9 mouse cellular contexts compared by ENCODE assay signal in the genomic region with DNA sequence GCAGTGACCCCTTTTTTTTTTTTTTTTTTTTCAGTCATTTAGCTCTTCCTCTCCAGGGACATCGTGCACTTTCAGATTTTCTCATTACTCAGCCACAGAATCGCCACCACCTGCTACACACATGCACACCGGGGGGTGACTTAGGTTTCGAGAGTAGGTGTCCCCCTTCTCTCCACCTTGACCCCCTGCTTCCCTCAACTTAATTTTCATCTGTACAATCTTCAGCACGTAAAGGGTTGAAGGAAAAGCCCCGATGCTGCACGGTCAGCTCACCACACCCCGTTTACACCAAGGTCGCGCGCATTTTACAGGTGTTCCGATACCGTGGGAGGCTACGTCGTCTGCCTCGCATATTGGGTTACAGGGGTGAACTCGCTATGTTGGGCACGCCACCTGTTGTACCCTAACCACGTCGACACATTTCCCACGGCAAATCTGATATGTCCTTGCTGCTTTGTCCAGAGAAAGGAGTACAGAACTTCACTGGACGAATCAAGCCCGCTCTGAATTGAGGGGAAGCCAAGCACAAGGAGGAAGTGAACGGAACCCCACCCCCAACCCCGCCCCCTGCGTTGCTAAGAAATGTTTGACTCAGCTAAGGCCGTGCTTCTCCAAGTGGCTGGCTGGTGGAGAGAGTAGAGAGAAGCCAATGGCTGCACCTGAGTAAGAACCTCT.
A peak's percentile ranks its signal among the peaks of the same experiment; 100 is the strongest.
DNase-seq lines count a peak whose midpoint lies in the region; ATAC-seq and TF ChIP-seq lines count a peak whose summit lies in the region.
"Had no signal": no experiment of that assay in that cellular context is flagged by ENCODE, and none has a peak within 500 bp of the region (broad histone marks: within the 10 kb centered on the region; RNA-seq: fewer than 3 reads in every experiment).

No protein-coding gene starts in this region.

- TF ChIP-seq CTCF in lung, postnatal 0 days (IDR thresholded peaks at IDR 0.05): no peak
- no peak for TF ChIP-seq CTCF in olfactory bulb, adult 2 months (IDR thresholded peaks at IDR 0.05; ENCODE audit: insufficient read depth, low read depth, low read length)

- H3K27ac ChIP-seq in brown adipose tissue, adult 24 weeks (replicated peaks; ENCODE audit: low read depth, low read length): peak overlapping the region; percentile 67
- 0 out of 2 replicates have a peak overlapping the region, but pooled peaks have one; percentile 38 for H3K27ac ChIP-seq in lung, postnatal 0 days (ENCODE audit: low read length)
- no peak overlapping the region for H3K27ac ChIP-seq in olfactory bulb, adult 2 months (ENCODE audit: insufficient read depth, low read depth, low read length)

- WGBS in lung, postnatal 0 days: 3% methylated on average over 27 of the region's 27 CpGs
- WGBS in olfactory bulb, adult 2 months: 5% methylated on average over 27 of the region's 27 CpGs

- peak overlapping the region; percentile 25 for H3K4me3 ChIP-seq in erythroblast, embryonic 14.5 days (replicated peaks)
- H3K4me3 ChIP-seq in brown adipose tissue, adult 24 weeks (ENCODE audit: insufficient read depth, low read depth, low read length): peak overlapping the region; percentile 59
- H3K4me3 ChIP-seq in lung, postnatal 0 days (ENCODE audit: low read depth, low read length): peak overlapping the region; percentile 39
- peak overlapping the region; percentile 29 for H3K4me3 ChIP-seq in olfactory bulb, adult 2 months (ENCODE audit: insufficient read depth, low read depth, low read length)

- no peak for TF ChIP-seq EP300 in lung, postnatal 0 days (IDR thresholded peaks at IDR 0.05)

- peak overlapping the region; percentile 72 for H3K4me2 ChIP-seq in lung, postnatal 0 days (replicated peaks; ENCODE audit: low read depth, low read length)

- peak; percentile 50 to 62 for DNase-seq in kidney, adult 8-10 months
- peak; percentile 87 for DNase-seq in lung, postnatal 0 days (ENCODE audit: low spot score)
- DNase-seq in layer of hippocampus, adult 9-10 months (ENCODE audit: low spot score): no peak

- no peak for ATAC-seq in erythroblast, adult 5-6 weeks (replicated peaks; ENCODE audit: low FRiP score, poor library complexity, severe bottlenecking)
- peak; percentile 63 for ATAC-seq in granulocyte monocyte progenitor cell, adult 5-6 weeks (replicated peaks; ENCODE audit: poor library complexity, severe bottlenecking)
- ATAC-seq in lung, postnatal 0 days: peak; percentile 93

- peaks cover 4% of the 10 kb centered on the region for H3K4me1 ChIP-seq in erythroblast, embryonic 14.5 days (ENCODE audit: control insufficient read depth)
- peaks cover 4% of the 10 kb centered on the region; the same call in 1 of the 2 replicates for H3K4me1 ChIP-seq in brown adipose tissue, adult 24 weeks (ENCODE audit: control insufficient read depth, insufficient read depth, insufficient read length, low read length)
- H3K4me1 ChIP-seq in lung, postnatal 0 days (ENCODE audit: insufficient read depth, low read depth, low read length): peaks cover 3% of the 10 kb centered on the region; the same call in 1 of the 2 replicates
- peaks cover 5% of the 10 kb centered on the region; the same call in 1 of the 2 replicates for H3K4me1 ChIP-seq in olfactory bulb, adult 2 months (ENCODE audit: control insufficient read depth, insufficient read depth, low read length)

- no peak for TF ChIP-seq POLR2A in olfactory bulb, adult 2 months (IDR thresholded peaks at IDR 0.05; ENCODE audit: insufficient read depth, low read depth, low read length)

- peak overlapping the region; percentile 16; the same call in 1 of the 2 replicates for H3K9ac ChIP-seq in lung, postnatal 0 days (replicated peaks; ENCODE audit: low read depth)

- H3K36me3 ChIP-seq in erythroblast, embryonic 14.5 days (ENCODE audit: control insufficient read depth): no peaks in the 10 kb centered on the region
- no peaks in the 10 kb centered on the region for H3K36me3 ChIP-seq in lung, postnatal 0 days (ENCODE audit: insufficient read depth, low read length)
- H3K36me3 ChIP-seq: G1E had no signal

- peaks cover 4% of the 10 kb centered on the region; the same call in 1 of the 2 replicates for H3K27me3 ChIP-seq in erythroblast, embryonic 14.5 days (ENCODE audit: control insufficient read depth)
- H3K27me3 ChIP-seq in lung, postnatal 0 days (replicated peaks; ENCODE audit: insufficient read depth, low read length): no peaks in the 10 kb centered on the region

- no peaks in the 10 kb centered on the region for H3K9me3 ChIP-seq in erythroblast, embryonic 14.5 days (ENCODE audit: control insufficient read depth, low read length)
- H3K9me3 ChIP-seq in lung, postnatal 0 days (ENCODE audit: low read length): no peaks in the 10 kb centered on the region
